25 mouse cellular contexts compared by ENCODE assay signal in genomic region chr8:121877828-121878480, GRCm38 (mm10). TPM values are rescaled to one million over a fixed set of nuclear protein-coding genes. Genes with fewer than 3 reads are reported as not detected.
A peak's percentile ranks its signal among the peaks of the same experiment; 100 is the strongest.
DNase-seq lines count a peak whose midpoint lies in the region; ATAC-seq and TF ChIP-seq lines count a peak whose summit lies in the region.
"Had no signal": no experiment of that assay in that cellular context is flagged by ENCODE, and none has a peak within 500 bp of the region (broad histone marks: within the 10 kb centered on the region; RNA-seq: fewer than 3 reads in every experiment).

No protein-coding gene starts in this region.

- no peak for TF ChIP-seq CTCF in kidney, postnatal 0 days (IDR thresholded peaks at IDR 0.05; ENCODE audit: low read depth)
- TF ChIP-seq CTCF in stomach, postnatal 0 days (IDR thresholded peaks at IDR 0.05; ENCODE audit: low read depth): no peak

- no peak for TF ChIP-seq POLR2A in myocyte (IDR thresholded peaks at IDR 0.05; ENCODE audit: insufficient read length, low read depth)

- 70% methylated on average over 7 of the region's 7 CpGs for WGBS in kidney, postnatal 0 days
- 94% methylated on average over 7 of the region's 7 CpGs for WGBS in limb, embryonic 11.5 days
- 89% methylated on average over 7 of the region's 7 CpGs for WGBS in limb, embryonic 10.5 days
- WGBS in stomach, embryonic 15.5 days: 76% methylated on average over 7 of the region's 7 CpGs
- 62% methylated on average over 7 of the region's 7 CpGs for WGBS in stomach, postnatal 0 days
- WGBS in forebrain, embryonic 16.5 days: 88% methylated on average over 7 of the region's 7 CpGs

- no peak overlapping the region for H3K4me3 ChIP-seq in kidney, postnatal 0 days (replicated peaks; ENCODE audit: low read depth, low read length)
- H3K4me3 ChIP-seq in limb, embryonic 11.5 days (ENCODE audit: low read depth, low read length): no peak overlapping the region
- H3K4me3 ChIP-seq in limb, embryonic 10.5 days: no peak overlapping the region
- H3K4me3 ChIP-seq in stomach, embryonic 15.5 days (replicated peaks): no peak overlapping the region
- no peak overlapping the region for H3K4me3 ChIP-seq in stomach, postnatal 0 days (ENCODE audit: low read depth, low read length)
- no peak overlapping the region for H3K4me3 ChIP-seq in myocyte
- H3K4me3 ChIP-seq in forebrain, embryonic 16.5 days (replicated peaks; ENCODE audit: low read length): no peak overlapping the region
- H3K4me3 ChIP-seq: forebrain, embryonic 13.5 days; hindbrain, embryonic 13.5 days; limb, embryonic 13.5 days had no signal

- no peaks in the 10 kb centered on the region for H3K9me3 ChIP-seq in kidney, postnatal 0 days (replicated peaks; ENCODE audit: low read length)
- no peaks in the 10 kb centered on the region for H3K9me3 ChIP-seq in limb, embryonic 11.5 days (ENCODE audit: control insufficient read depth, low read length)
- H3K9me3 ChIP-seq in limb, embryonic 10.5 days (replicated peaks): no peaks in the 10 kb centered on the region
- no peaks in the 10 kb centered on the region for H3K9me3 ChIP-seq in stomach, embryonic 15.5 days
- H3K9me3 ChIP-seq in stomach, postnatal 0 days (ENCODE audit: control insufficient read depth, low read length): no peaks in the 10 kb centered on the region
- H3K9me3 ChIP-seq in forebrain, embryonic 16.5 days (ENCODE audit: control insufficient read depth, low read length): no peaks in the 10 kb centered on the region
- H3K9me3 ChIP-seq: forebrain, embryonic 13.5 days; hindbrain, embryonic 13.5 days; limb, embryonic 13.5 days had no signal

- no peak for ATAC-seq in kidney, postnatal 0 days (replicated peaks; ENCODE audit: low FRiP score, low read depth)
- ATAC-seq in limb, embryonic 11.5 days (ENCODE audit: insufficient number of reproducible peaks, low FRiP score, low TSS enrichment, low read depth): no peak
- ATAC-seq in stomach, embryonic 15.5 days (ENCODE audit: insufficient read depth, low FRiP score, low read depth): no peak
- no peak for ATAC-seq in stomach, postnatal 0 days (ENCODE audit: low FRiP score, low TSS enrichment)
- ATAC-seq in forebrain, embryonic 16.5 days: no peak
- ATAC-seq: forebrain, embryonic 13.5 days; intestine, postnatal 0 days had no signal

- no peak overlapping the region for H3K4me2 ChIP-seq in kidney, postnatal 0 days (ENCODE audit: low read length)
- no peak overlapping the region for H3K4me2 ChIP-seq in limb, embryonic 11.5 days (ENCODE audit: low read depth, severe bottlenecking)
- H3K4me2 ChIP-seq in stomach, embryonic 15.5 days: no peak overlapping the region
- no peak overlapping the region for H3K4me2 ChIP-seq in stomach, postnatal 0 days (replicated peaks; ENCODE audit: low read depth)
- no peak overlapping the region for H3K4me2 ChIP-seq in myocyte (ENCODE audit: low read depth)
- no peak overlapping the region for H3K4me2 ChIP-seq in forebrain, embryonic 16.5 days (ENCODE audit: low read length)
- H3K4me2 ChIP-seq: forebrain, embryonic 13.5 days; heart, embryonic 11.5 days; hindbrain, embryonic 13.5 days; limb, embryonic 13.5 days; liver, embryonic 11.5 days; lung, embryonic 14.5 days had no signal

- no peaks in the 10 kb centered on the region for H3K27me3 ChIP-seq in kidney, postnatal 0 days (ENCODE audit: insufficient read depth, low read length)
- H3K27me3 ChIP-seq in limb, embryonic 11.5 days (ENCODE audit: control insufficient read depth, insufficient read depth, low read length): no peaks in the 10 kb centered on the region
- H3K27me3 ChIP-seq in limb, embryonic 10.5 days (ENCODE audit: low read depth, poor library complexity, severe bottlenecking): peaks cover 4% of the 10 kb centered on the region; the same call in 1 of the 2 replicates
- no peaks in the 10 kb centered on the region for H3K27me3 ChIP-seq in stomach, embryonic 15.5 days (replicated peaks)
- no peaks in the 10 kb centered on the region for H3K27me3 ChIP-seq in stomach, postnatal 0 days (ENCODE audit: control insufficient read depth, insufficient read depth, low read length)
- no peaks in the 10 kb centered on the region for H3K27me3 ChIP-seq in myocyte (ENCODE audit: control insufficient read depth, insufficient read depth, insufficient read length)
- H3K27me3 ChIP-seq in forebrain, embryonic 16.5 days (replicated peaks; ENCODE audit: control insufficient read depth, insufficient read depth, low read length): no peaks in the 10 kb centered on the region
- H3K27me3 ChIP-seq: forebrain, embryonic 13.5 days; hindbrain, embryonic 13.5 days; limb, embryonic 13.5 days had no signal

- H3K36me3 ChIP-seq in kidney, postnatal 0 days (ENCODE audit: insufficient read depth, low read length): 0 out of 2 replicates have a peak, but pooled peaks cover 3% of the 10 kb centered on the region
- peaks cover under 1% of the 10 kb centered on the region; the same call in 1 of the 2 replicates for H3K36me3 ChIP-seq in limb, embryonic 11.5 days (ENCODE audit: control insufficient read depth, insufficient read depth, low read length)
- peaks cover 21% of the 10 kb centered on the region for H3K36me3 ChIP-seq in limb, embryonic 10.5 days
- peaks cover 9% of the 10 kb centered on the region; the same call in 1 of the 2 replicates for H3K36me3 ChIP-seq in stomach, embryonic 15.5 days
- H3K36me3 ChIP-seq in stomach, postnatal 0 days (ENCODE audit: control insufficient read depth, insufficient read depth, low read length): peaks cover 5% of the 10 kb centered on the region
- peaks cover 8% of the 10 kb centered on the region for H3K36me3 ChIP-seq in myocyte (ENCODE audit: control insufficient read depth, insufficient read depth)
- no peaks in the 10 kb centered on the region; the same call in 1 of the 2 replicates for H3K36me3 ChIP-seq in forebrain, embryonic 16.5 days (ENCODE audit: control insufficient read depth, insufficient read depth)

- no peak overlapping the region for H3ac ChIP-seq in myocyte (ENCODE audit: control insufficient read depth, insufficient read length)

- DNase-seq in kidney, postnatal 0 days (ENCODE audit: low spot score): no peak
- no peak for DNase-seq in kidney, postnatal 36 days
- DNase-seq in limb, embryonic 11.5 days (ENCODE audit: low spot score): no peak
- DNase-seq in limb, embryonic 10.5 days (ENCODE audit: low spot score): no peak
- no peak for DNase-seq in stomach, postnatal 0 days (ENCODE audit: low spot score)
- DNase-seq: adrenal gland, postnatal 14 days; cerebellum, adult 11 months; cerebellum, adult 9-10 months; cerebellum, postnatal 36 days; gastrocnemius, postnatal 25 days; heart, adult 18-20 months; heart, postnatal 36 days; lung, embryonic 14.5 days; midbrain, embryonic 14.5 days; right cerebral cortex, adult 18-20 months; spleen, adult 18-20 months had no signal

- TF ChIP-seq EP300 in stomach, postnatal 0 days (optimal IDR thresholded peaks at IDR 0.05): no peak

- no peaks in the 10 kb centered on the region for H3K79me2 ChIP-seq in myocyte (ENCODE audit: control insufficient read depth, insufficient read depth)

- H3K9ac ChIP-seq in kidney, postnatal 0 days (ENCODE audit: low read depth, low read length): no peak overlapping the region
- 0 out of 2 replicates have a peak overlapping the region, but pooled peaks have one; percentile 7 for H3K9ac ChIP-seq in limb, embryonic 11.5 days (ENCODE audit: low read length)
- H3K9ac ChIP-seq in stomach, embryonic 15.5 days: no peak overlapping the region
- no peak overlapping the region for H3K9ac ChIP-seq in stomach, postnatal 0 days (ENCODE audit: low read length)
- H3K9ac ChIP-seq in forebrain, embryonic 16.5 days (replicated peaks; ENCODE audit: low read depth, low read length): no peak overlapping the region
- H3K9ac ChIP-seq: forebrain, embryonic 13.5 days; hindbrain, embryonic 13.5 days; limb, embryonic 13.5 days; lung, embryonic 14.5 days had no signal

- H3K4me1 ChIP-seq in kidney, postnatal 0 days (replicated peaks; ENCODE audit: insufficient read depth, low read length): peaks cover 12% of the 10 kb centered on the region; the same call in 1 of the 2 replicates
- H3K4me1 ChIP-seq in limb, embryonic 11.5 days (ENCODE audit: control insufficient read depth, insufficient read depth, low read length): peaks cover 12% of the 10 kb centered on the region
- peaks cover 24% of the 10 kb centered on the region for H3K4me1 ChIP-seq in limb, embryonic 10.5 days
- H3K4me1 ChIP-seq in stomach, embryonic 15.5 days: peaks cover 8% of the 10 kb centered on the region
- no peaks in the 10 kb centered on the region for H3K4me1 ChIP-seq in stomach, postnatal 0 days (replicated peaks; ENCODE audit: control insufficient read depth, insufficient read depth)
- H3K4me1 ChIP-seq in forebrain, embryonic 16.5 days (replicated peaks; ENCODE audit: control insufficient read depth, insufficient read depth, low read length): no peaks in the 10 kb centered on the region

- peak overlapping the region; percentile 19; the same call in 1 of the 2 replicates for H3K27ac ChIP-seq in kidney, postnatal 0 days
- no peak overlapping the region for H3K27ac ChIP-seq in limb, embryonic 11.5 days (replicated peaks; ENCODE audit: low read depth, low read length)
- H3K27ac ChIP-seq in limb, embryonic 10.5 days: no peak overlapping the region
- H3K27ac ChIP-seq in stomach, embryonic 15.5 days: 0 out of 2 replicates have a peak overlapping the region, but pooled peaks have one; percentile 2
- no peak overlapping the region for H3K27ac ChIP-seq in stomach, postnatal 0 days (replicated peaks)
- no peak overlapping the region for H3K27ac ChIP-seq in forebrain, embryonic 16.5 days (ENCODE audit: low read length)
- H3K27ac ChIP-seq: forebrain, embryonic 13.5 days; hindbrain, embryonic 13.5 days; limb, embryonic 13.5 days had no signal

RNA-seq across cellular contexts. Expression of gene Slc7a5, which starts 29.5 kb away (rescaled TPM):
- 9.2 and 10.2 TPM in 2 replicates for polyA plus RNA-seq in kidney, postnatal 0 days (2015; fragmentation: Nextera tagmentation; extraction: Ambion mirVana)
- polyA plus RNA-seq in limb, embryonic 11.5 days (2014; fragmentation: Nextera tagmentation; extraction: Ambion mirVana): 15.2 and 17.0 TPM in 2 replicates
- 16.8 and 19.3 TPM in 2 replicates for polyA plus RNA-seq in limb, embryonic 10.5 days (2016; fragmentation: Nextera tagmentation; extraction: Ambion mirVana)
- polyA plus RNA-seq in stomach, embryonic 15.5 days (2015; fragmentation: Nextera tagmentation; extraction: Ambion mirVana): 22.7 and 26.6 TPM in 2 replicates
- polyA plus RNA-seq in stomach, postnatal 0 days (2015; fragmentation: Nextera tagmentation; extraction: Ambion mirVana): 8.9 and 9.3 TPM in 2 replicates
- polyA plus RNA-seq in myocyte (2012; fragmentation: generic; extraction: Trizol): 612 TPM
- polyA plus RNA-seq in forebrain, embryonic 16.5 days (2015; fragmentation: Nextera tagmentation; extraction: Ambion mirVana): 44.1 and 47.5 TPM in 2 replicates

RNA-seq across cellular contexts. Expression of gene Klhdc4, which starts 48.6 kb away (rescaled TPM):
- 21.2 and 25.3 TPM in 2 replicates for polyA plus RNA-seq in kidney, postnatal 0 days (2015; fragmentation: Nextera tagmentation; extraction: Ambion mirVana)
- 52.8 and 60.8 TPM in 2 replicates for polyA plus RNA-seq in limb, embryonic 11.5 days (2014; fragmentation: Nextera tagmentation; extraction: Ambion mirVana)
- 64.2 and 64.4 TPM in 2 replicates for polyA plus RNA-seq in limb, embryonic 10.5 days (2016; fragmentation: Nextera tagmentation; extraction: Ambion mirVana)
- polyA plus RNA-seq in stomach, embryonic 15.5 days (2015; fragmentation: Nextera tagmentation; extraction: Ambion mirVana): 36.2 and 38.6 TPM in 2 replicates
- polyA plus RNA-seq in stomach, postnatal 0 days (2015; fragmentation: Nextera tagmentation; extraction: Ambion mirVana): 13.7 and 14.7 TPM in 2 replicates
- 31.4 TPM for polyA plus RNA-seq in myocyte (2012; fragmentation: generic; extraction: Trizol)
- 45.8 and 51.5 TPM in 2 replicates for polyA plus RNA-seq in forebrain, embryonic 16.5 days (2015; fragmentation: Nextera tagmentation; extraction: Ambion mirVana)

Comparison
In these comparisons a context has a peak if more than half of its experiments do, and no peak if none do; other contexts are left out.
1. H3K27ac ChIP-seq: peak in kidney, postnatal 0 days (single experiment) and stomach, embryonic 15.5 days (single experiment); none in limb, embryonic 11.5 days (single experiment), limb, embryonic 10.5 days (single experiment), stomach, postnatal 0 days (single experiment) and forebrain, embryonic 16.5 days (single experiment).
2. RNA of gene Slc7a5, which starts 29.5 kb away (polyA plus RNA-seq): 612 TPM in myocyte (single experiment); 44.1 to 47.5 TPM in forebrain, embryonic 16.5 days, 22.7 to 26.6 TPM in stomach, embryonic 15.5 days, 16.8 to 19.3 TPM in limb, embryonic 10.5 days, 15.2 to 17.0 TPM in limb, embryonic 11.5 days, 9.2 to 10.2 TPM in kidney, postnatal 0 days and 8.9 to 9.3 TPM in stomach, postnatal 0 days; every median in the first group is over 10 times any median in the second.